Mouse (Mus musculus): ENCODE data around the gene Dock3.

Gene Dock3

DNA sequence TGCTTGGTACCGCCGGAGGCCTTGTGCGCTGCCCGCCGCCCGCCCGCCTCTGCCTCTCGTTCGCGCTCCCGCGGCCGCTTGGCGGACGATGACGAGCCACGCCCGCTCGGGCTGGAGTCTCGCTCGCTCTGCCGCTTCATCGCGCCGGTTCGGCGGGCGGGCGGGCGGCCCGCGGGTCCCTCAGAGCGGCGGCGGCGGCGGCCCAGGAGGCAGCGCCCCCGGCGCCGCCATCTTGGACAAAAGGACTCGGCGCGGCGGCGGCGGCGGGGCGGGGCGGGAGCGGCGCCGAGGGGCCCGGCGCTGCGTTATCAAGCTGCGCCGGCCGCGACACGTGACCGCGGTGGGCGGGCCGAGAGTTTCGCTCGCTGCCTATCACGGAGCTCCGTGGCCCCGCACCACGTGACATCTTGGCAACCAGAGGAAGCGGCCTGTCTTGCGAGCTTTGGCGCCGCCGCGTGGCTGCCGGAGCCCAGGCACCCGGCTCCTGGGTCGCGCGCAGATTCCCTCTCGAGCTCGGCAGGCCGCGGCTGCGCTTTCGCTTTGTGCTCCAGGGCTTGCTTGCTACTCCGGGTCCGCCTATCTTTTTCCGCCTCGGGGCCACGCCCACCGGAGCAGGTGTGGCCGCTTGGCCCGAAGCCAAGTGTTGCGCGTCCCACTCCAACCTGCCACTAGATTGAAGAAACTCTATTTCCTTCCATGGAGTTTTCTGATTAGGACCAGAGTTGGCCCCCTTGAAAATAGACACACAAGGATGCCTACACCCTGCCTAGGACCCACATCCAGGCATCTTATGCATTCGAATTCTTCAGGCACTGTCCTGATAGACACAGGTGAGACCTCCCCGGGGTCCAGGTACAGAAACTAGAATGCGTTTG lies 344.6 kb downstream of the Dock3 start, which contains the start of gene Rbm15b:
TSS of gene Rbm15b (minus strand) at position 601 of the 875 bp plus-strand sequence.
- peak; percentile 99 for DNase-seq (ENCODE audit: low spot score)

DNA sequence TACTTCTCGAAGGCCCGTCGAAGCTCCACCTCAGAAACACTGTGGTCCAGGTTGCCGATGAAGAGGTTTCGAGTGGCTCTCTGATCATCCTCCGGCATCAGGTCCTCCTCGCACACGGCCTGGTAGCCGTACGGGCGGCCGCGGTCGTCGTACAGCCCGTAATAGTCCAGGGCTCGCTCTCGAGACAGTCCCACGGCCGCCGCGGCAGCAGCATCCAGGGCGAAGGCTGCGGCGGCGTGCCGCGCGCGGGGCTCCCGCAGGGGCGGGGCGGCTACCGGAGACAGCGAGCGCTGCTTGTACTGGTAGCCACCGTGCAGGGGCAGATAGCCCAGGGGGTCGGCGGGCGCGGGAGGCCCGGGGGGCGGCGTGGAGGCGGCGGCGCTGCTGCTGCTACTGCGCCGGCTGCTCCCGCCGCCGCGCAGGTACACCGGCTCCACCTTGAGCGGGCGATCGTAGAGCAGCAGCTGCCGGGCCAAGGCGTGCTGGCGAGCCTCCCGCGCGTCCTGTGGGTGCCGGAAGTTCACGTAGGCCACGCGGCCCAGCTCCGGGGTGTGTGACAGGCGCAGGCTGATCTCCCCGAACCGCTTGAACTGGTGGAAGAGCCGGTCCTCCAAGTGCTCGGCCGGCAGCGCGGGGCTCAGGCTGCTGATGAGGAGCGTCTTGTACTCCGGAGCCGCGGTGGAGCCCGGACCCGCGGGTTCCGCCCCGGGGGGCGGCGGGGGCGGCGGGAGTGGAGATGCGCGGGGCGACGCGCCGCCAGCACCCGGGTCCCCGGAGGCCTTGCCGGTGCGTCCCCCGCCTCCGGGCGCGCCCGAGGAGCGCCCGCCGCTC lies 345.6 kb downstream of the Dock3 start:
- peak; percentile 40 for DNase-seq (ENCODE audit: low spot score)

GRCm38 (mm10) chr9:106884996-106885900 lies 346.5 kb downstream of the Dock3 start:
- peak; percentile 31 for DNase-seq (ENCODE audit: low spot score)

GRCm38 (mm10) chr9:106884306-106884705 lies 347.4 kb downstream of the Dock3 start:
- DNase-seq (ENCODE audit: low spot score), result peak; percentile 34

DNA sequence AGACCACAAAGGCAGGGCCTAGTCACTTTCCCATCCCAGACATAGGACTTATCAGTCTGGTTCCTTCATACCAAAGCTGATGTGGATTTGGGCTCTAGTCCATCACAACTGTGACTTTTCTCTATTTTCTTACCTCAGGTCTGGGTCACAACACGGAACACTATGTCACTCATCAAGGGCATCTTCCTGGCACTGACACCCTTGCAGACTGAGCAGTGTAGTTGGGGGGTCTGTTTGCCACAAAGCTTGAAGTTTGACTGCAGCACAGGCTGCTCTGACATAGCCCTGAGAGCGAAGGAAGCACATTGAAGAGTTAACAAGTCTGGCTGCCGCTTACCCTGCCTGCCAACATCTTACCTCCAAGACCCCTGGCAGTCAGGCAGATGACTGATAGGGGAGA lies 348.6 kb downstream of the Dock3 start:
- no peak for DNase-seq (ENCODE audit: low spot score)

- no peak for DNase-seq (ENCODE audit: low spot score)
These were observed 349.5 kb downstream of the Dock3 start for GRCm38 (mm10) chr9:106882176-106882575.

GRCm38 (mm10) chr9:106881071-106881755 lies 350.5 kb downstream of the Dock3 start:
- DNase-seq (ENCODE audit: low spot score), result no peak

GRCm38 (mm10) chr9:106879471-106879870 lies 352.2 kb downstream of the Dock3 start:
- no peak for DNase-seq (ENCODE audit: low spot score)

GRCm38 (mm10) chr9:106876666-106877065 lies 355.0 kb downstream of the Dock3 start:
- no peak for DNase-seq (ENCODE audit: low spot score)

DNA sequence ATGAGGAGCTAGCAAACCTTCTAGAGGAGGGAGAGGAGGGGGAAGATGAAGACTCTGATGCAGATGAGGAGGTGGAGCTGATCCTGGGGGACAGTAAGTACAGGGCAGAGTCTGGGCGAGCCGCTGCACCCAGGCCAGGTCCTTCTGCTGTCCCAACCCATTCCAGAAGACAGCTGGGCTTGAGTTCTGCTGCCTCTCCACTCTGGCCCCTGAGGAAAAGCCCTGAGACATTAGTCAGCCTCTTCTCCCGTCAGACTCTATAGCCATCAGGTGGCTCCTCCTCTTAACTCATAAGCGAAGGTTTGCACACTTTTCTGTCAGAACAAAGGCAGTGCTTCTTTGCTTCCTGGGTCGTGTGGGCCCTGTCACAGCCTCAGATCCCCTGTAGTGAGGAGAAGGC lies 357.5 kb downstream of the Dock3 start:
- no peak for DNase-seq (ENCODE audit: low spot score)

DNA sequence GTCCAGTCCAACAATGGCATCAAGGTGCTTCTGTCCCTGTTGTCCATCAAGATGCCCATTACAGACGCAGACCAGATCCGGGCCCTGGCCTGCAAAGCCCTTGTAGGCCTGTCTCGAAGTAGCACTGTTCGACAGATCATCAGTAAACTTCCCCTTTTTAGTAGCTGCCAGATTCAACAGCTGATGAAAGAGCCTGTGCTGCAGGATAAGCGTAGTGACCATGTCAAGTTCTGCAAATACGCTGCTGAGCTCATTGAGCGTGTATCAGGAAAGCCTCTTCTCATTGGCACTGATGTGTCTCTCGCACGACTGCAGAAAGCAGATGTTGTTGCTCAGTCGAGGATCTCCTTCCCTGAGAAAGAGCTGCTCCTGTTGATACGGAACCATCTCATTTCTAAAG lies 373.7 kb downstream of the Dock3 start:
- DNase-seq (ENCODE audit: low spot score), result no peak

DNA sequence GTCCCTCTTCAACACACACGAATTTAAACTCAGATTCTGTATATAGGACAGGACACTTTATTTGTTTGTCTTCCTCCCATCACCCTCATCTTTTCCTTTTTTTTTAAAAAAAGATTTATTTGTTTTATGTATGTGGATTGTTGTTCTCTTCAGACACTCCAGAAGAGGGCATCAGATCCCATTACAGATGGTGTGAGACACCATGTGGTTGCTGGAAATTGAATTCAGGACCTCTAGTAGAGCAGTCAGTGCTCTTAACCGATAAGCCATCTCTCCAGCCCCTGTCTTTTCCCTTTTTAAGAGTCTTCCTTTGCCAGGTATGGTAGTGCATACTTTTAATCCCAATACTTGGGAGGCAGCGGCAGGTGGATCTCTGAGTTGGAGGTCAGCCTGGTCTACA lies 375.0 kb downstream of the Dock3 start:
- no peak for DNase-seq (ENCODE audit: low spot score)

All from retina, embryonic 14.5 days (tissue).